Mouse (Mus musculus) stomach, embryonic 16.5 days (tissue): Measurements from ENCODE around the gene Myo18b. TPM values are rescaled to one million over a fixed set of nuclear protein-coding genes. Genes with fewer than 3 reads are reported as not detected.

Source experiments
- ATAC-seq: fragments of 200-750 bp; cut with Nextera tagmentation; 2 replicates; pipeline ENCODE4 v1.8.0; 2017; ENCODE audit warnings: moderate number of reproducible peaks, moderate TSS enrichment; ENCODE audit not compliant: insufficient read depth, low FRiP score
- H3K27ac ChIP-seq: fragments of 300-500 bp; sonication (generic); 2 replicates; pipeline ENCODE4 v1.5.1; 2014; ENCODE audit warnings: low read length
- H3K27me3 ChIP-seq: fragments of 300-500 bp; sonication (generic); 2 replicates; pipeline ENCODE4 v1.6.1; 2014; ENCODE audit warnings: low read length, control low read depth, mixed read lengths; ENCODE audit not compliant: control insufficient read depth, insufficient read depth
- H3K36me3 ChIP-seq: fragments of 300-500 bp; sonication (generic); 2 replicates; pipeline ENCODE4 v1.6.1; 2014; ENCODE audit warnings: low read length; ENCODE audit not compliant: control insufficient read depth, insufficient read depth
- H3K4me1 ChIP-seq: fragments of 300-500 bp; sonication (generic); 2 replicates; pipeline ENCODE4 v1.6.1; 2014; ENCODE audit warnings: low read length, control low read depth, mixed read lengths; ENCODE audit not compliant: control insufficient read depth, insufficient read depth
- H3K4me2 ChIP-seq: fragments of 300-500 bp; sonication (generic); 2 replicates; pipeline ENCODE4 v1.6.1; 2014; ENCODE audit warnings: low read depth, low read length, mixed read lengths
- H3K4me3 ChIP-seq: fragments of 300-500 bp; sonication (generic); replicated peaks from 2 replicates; pipeline ENCODE4 v1.5.1; 2014; ENCODE audit warnings: mild to moderate bottlenecking, low read length
- H3K9ac ChIP-seq: fragments of 300-500 bp; sonication (generic); 2 replicates; pipeline ENCODE4 v1.6.1; 2014; ENCODE audit warnings: low read length
- H3K9me3 ChIP-seq: fragments of 300-500 bp; sonication (generic); replicated peaks from 2 replicates; pipeline ENCODE4 v1.6.1; 2016; ENCODE audit warnings: low read length, control low read depth; ENCODE audit not compliant: control insufficient read depth
- WGBS: fragments of 180-500 bp; shearing (Covaris S2); extraction: QIAGEN DNeasy Blood & Tissue Kit; methylation state at CpG from one replicate; pipeline ENCODE4 v1.1.7; 2014; 5-methylcytosine and 5-hydroxymethylcytosine counted together
- polyA plus RNA-seq: library from polyadenylated mRNA; unstranded; fragments of >200 nt; fragmentation: Nextera tagmentation; extraction: Ambion mirVana; gene quantifications from 2 replicates; pipeline ENCODE4 v1.2.1, GENCODE M21; 2015

Myo18b gene
- polyA plus RNA-seq, 1 experiment from 2014 or later, result 2.1 TPM

GRCm38 (mm10) chr5:112892411-112892810 lies 3.8 kb downstream of the Myo18b start:
- Histone ChIP-seq H3K27ac (no peak overlapping the region), H3K4me2 (no peak overlapping the region), H3K27me3 (no peaks in the 10 kb centered on the region), H3K4me3 (no peak overlapping the region), H3K9ac (no peak overlapping the region), H3K4me1 (no peaks in the 10 kb centered on the region), H3K36me3 (no peaks in the 10 kb centered on the region), H3K9me3 (no peaks in the 10 kb centered on the region)
- no peak for ATAC-seq

GRCm38 (mm10) chr5:112888651-112889050 lies 7.5 kb downstream of the Myo18b start:
- no peaks in the 10 kb centered on the region for H3K36me3 ChIP-seq
- no peaks in the 10 kb centered on the region for H3K9me3 ChIP-seq
- no peaks in the 10 kb centered on the region for H3K4me1 ChIP-seq
- H3K4me3 ChIP-seq, result no peak overlapping the region
- H3K9ac ChIP-seq, result no peak overlapping the region
- H3K4me2 ChIP-seq, result no peak overlapping the region
- H3K27ac ChIP-seq, result no peak overlapping the region
- ATAC-seq, result no peak
- no peaks in the 10 kb centered on the region for H3K27me3 ChIP-seq
- 51% methylated on average over 7 of the region's 7 CpGs for WGBS

DNA sequence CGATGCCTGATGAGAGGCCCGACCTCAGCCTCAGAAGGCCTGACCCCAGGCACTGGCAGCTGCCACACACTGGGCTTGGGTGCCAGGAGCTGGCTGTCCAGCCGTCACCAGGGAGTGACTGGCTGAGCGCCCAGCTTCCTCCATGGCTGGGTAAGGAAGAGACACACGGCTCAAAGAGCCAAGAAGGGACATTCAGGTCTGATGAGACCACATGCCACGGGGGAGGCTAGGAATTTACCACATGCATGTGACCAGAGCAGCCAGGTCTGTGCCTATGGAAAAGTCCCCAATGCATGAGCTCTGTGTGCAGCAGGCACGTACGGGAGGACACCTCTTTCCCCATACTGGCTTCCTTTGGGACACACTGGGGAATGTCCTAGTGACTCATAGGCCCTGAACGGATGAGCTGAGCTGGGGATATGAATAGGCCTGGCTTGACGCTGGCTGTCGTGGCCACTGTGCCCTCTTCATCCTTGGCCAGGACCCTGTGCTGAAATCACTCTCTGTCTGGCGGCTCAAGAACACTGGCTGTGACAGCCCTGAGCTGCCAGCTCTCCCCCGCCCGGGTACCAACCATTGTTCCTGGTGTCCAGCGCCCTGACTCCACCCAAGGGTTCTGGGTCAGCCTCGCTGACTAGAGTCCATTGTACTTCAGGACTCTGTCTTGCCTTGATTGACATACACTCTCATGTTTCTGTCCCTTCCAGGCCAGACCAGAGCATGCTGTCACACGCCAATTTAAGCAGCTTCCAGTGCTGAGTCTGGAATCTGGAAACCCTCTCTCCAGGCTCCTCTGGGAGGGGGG lies 9.3 kb downstream of the Myo18b start:
- Histone ChIP-seq H3K4me2 (no peak overlapping the region), H3K27ac (no peak overlapping the region; the same call in 1 of the 2 replicates), H3K27me3 (no peaks in the 10 kb centered on the region), H3K4me1 (no peaks in the 10 kb centered on the region), H3K9me3 (no peaks in the 10 kb centered on the region), H3K4me3 (no peak overlapping the region), H3K9ac (peak overlapping the region; percentile 35; the same call in 1 of the 2 replicates), H3K36me3 (no peaks in the 10 kb centered on the region)
- 67% methylated on average over 17 of the region's 17 CpGs for WGBS
- peak; percentile 36; the same call in 1 of the 2 replicates for ATAC-seq

- no peak for ATAC-seq
- Histone ChIP-seq H3K27ac (no peak overlapping the region), H3K36me3 (no peaks in the 10 kb centered on the region), H3K9me3 (no peaks in the 10 kb centered on the region), H3K4me3 (no peak overlapping the region), H3K4me2 (no peak overlapping the region), H3K4me1 (0 out of 2 replicates have a peak, but pooled peaks cover 4% of the 10 kb centered on the region), H3K27me3 (no peaks in the 10 kb centered on the region; the same call in 1 of the 2 replicates), H3K9ac (no peak overlapping the region)
- 54% methylated on average over 14 of the region's 14 CpGs for WGBS
Measured at GRCm38 (mm10) chr5:112877391-112878115, 18.6 kb downstream of the Myo18b start.

DNA sequence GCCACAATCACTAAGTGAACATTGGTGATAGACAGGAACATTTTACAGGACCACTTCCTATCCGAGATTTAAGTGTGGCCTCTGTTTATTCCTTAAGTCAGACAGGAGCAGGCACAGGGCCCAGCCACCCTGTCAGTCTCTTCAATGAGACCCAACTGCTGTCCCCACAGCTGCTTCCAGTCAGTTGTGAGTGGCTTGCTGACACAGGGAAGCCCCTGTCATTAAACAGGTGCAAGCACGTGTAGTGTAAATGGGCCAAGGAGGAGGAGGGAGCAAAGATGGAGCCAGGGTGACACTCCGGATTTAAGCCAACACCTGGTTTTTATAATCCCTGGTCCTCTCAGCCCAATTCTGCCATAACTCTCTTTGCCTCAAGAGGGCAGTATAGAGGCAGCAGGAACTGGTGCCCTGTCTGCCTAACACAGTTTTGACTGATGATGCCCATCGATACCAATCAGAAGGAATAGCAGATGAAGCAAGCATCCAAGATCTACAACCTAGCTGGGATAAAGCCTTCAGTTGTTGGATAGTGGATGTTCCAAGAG lies 19.2 kb downstream of the Myo18b start:
- Histone ChIP-seq H3K27ac (no peak overlapping the region), H3K4me1 (0 out of 2 replicates have a peak, but pooled peaks cover 4% of the 10 kb centered on the region), H3K4me3 (no peak overlapping the region), H3K4me2 (no peak overlapping the region), H3K9me3 (no peaks in the 10 kb centered on the region), H3K27me3 (no peaks in the 10 kb centered on the region; the same call in 1 of the 2 replicates), H3K36me3 (no peaks in the 10 kb centered on the region), H3K9ac (no peak overlapping the region)
- 20% methylated on average over 4 of the region's 4 CpGs for WGBS
- ATAC-seq, result peak; percentile 29; the same call in 1 of the 2 replicates

DNA sequence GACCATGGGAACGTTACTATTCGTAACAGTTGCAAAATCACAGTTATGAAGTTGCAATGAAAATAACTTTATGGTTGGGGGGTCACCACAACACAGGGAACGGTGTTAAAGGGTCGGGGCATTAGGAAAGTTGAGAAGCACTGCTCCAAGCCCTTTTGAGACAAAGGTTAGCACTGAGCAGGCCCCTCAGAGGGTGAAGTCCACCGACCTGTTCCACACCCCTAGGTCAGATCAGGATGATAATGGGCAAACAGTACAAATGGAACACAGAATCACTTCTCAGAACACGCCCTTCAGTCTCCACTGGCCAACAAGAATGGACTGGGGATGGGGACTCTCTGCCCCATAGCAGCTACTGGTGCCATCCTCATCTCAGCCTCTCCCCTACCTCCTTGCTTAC lies 23.2 kb downstream of the Myo18b start:
- H3K27me3 ChIP-seq, result no peaks in the 10 kb centered on the region; the same call in 1 of the 2 replicates
- H3K9ac ChIP-seq, result no peak overlapping the region
- no peak overlapping the region for H3K27ac ChIP-seq
- ATAC-seq, result no peak
- WGBS, result 65% methylated on average over 6 of the region's 6 CpGs
- no peak overlapping the region for H3K4me2 ChIP-seq
- no peak overlapping the region for H3K4me3 ChIP-seq
- 0 out of 2 replicates have a peak, but pooled peaks cover 3% of the 10 kb centered on the region for H3K4me1 ChIP-seq
- no peaks in the 10 kb centered on the region for H3K36me3 ChIP-seq
- no peaks in the 10 kb centered on the region for H3K9me3 ChIP-seq

- H3K36me3 ChIP-seq, result no peaks in the 10 kb centered on the region
- no peak overlapping the region for H3K9ac ChIP-seq
- 20% methylated on average over 9 of the region's 9 CpGs for WGBS
- no peak overlapping the region for H3K4me3 ChIP-seq
- no peaks in the 10 kb centered on the region; the same call in 1 of the 2 replicates for H3K27me3 ChIP-seq
- no peak overlapping the region for H3K27ac ChIP-seq
- H3K4me1 ChIP-seq, result no peaks in the 10 kb centered on the region
- 0 out of 2 replicates have a peak, but pooled peaks have one; percentile 22 for ATAC-seq
- H3K4me2 ChIP-seq, result no peak overlapping the region
- H3K9me3 ChIP-seq, result no peaks in the 10 kb centered on the region
Measured at GRCm38 (mm10) chr5:112870729-112871128, 25.4 kb downstream of the Myo18b start.

DNA sequence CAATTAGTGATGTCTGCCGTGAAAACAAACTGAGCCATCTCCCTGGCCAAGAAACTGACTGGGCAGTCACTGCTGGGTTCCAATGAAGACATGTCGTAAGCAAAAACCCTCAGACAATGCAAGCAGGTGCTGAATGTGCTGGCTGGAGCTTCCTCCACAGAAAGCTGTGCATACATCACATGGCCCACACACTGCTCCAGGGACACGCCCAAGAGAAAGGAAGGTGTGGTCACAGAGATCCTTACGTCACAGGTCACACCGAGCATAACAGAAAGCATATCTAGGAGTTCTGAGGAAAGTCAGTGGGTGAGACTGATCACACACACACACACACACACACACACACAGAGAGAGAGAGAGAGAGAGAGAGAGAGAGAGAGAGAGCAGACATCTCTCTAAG lies 27.5 kb downstream of the Myo18b start:
- no peaks in the 10 kb centered on the region; the same call in 1 of the 2 replicates for H3K27me3 ChIP-seq
- H3K36me3 ChIP-seq, result no peaks in the 10 kb centered on the region
- no peaks in the 10 kb centered on the region for H3K9me3 ChIP-seq
- WGBS, result 64% methylated on average over 5 of the region's 5 CpGs
- H3K27ac ChIP-seq, result no peak overlapping the region
- no peak overlapping the region for H3K4me2 ChIP-seq
- H3K4me1 ChIP-seq, result no peaks in the 10 kb centered on the region
- ATAC-seq, result no peak
- H3K9ac ChIP-seq, result no peak overlapping the region
- H3K4me3 ChIP-seq, result no peak overlapping the region
